Mouse (Mus musculus): ENCODE measurements around the gene Fam181b.
A peak's percentile ranks its signal among the peaks of the same experiment; 100 is the strongest.

Gene Fam181b

GRCm38 (mm10) chr7:93079785-93080730 lies at the start of gene Fam181b:
TSS of gene Fam181b (plus strand) at chr7:93079865.
- DNase-seq (ENCODE audit: low spot score in 2 of 2) = peak; percentile 79 to 80

GRCm38 (mm10) chr7:93037763-93038471 lies 41.7 kb upstream of the Fam181b start:
- peak in 1 of 2 experiments; percentile 8 for DNase-seq (ENCODE audit: low spot score in 2 of 2)

- DNase-seq (ENCODE audit: low spot score in 2 of 2) = no peak
Measured at GRCm38 (mm10) chr7:93038472-93038828, 41.2 kb upstream of the Fam181b start.

- no peak for DNase-seq (ENCODE audit: low spot score in 2 of 2)
Measured at GRCm38 (mm10) chr7:93039542-93039941, 40.1 kb upstream of the Fam181b start.

- DNase-seq (ENCODE audit: low spot score in 2 of 2) = no peak
Measured at GRCm38 (mm10) chr7:93044359-93044758, 35.3 kb upstream of the Fam181b start.

- no peak for DNase-seq (ENCODE audit: low spot score in 2 of 2)
Measured at GRCm38 (mm10) chr7:93044788-93045187, 34.9 kb upstream of the Fam181b start.

- no peak for DNase-seq (ENCODE audit: low spot score in 2 of 2)
Measured at GRCm38 (mm10) chr7:93060831-93061230, 18.8 kb upstream of the Fam181b start.

GRCm38 (mm10) chr7:93061747-93062146 lies 17.9 kb upstream of the Fam181b start:
- DNase-seq (ENCODE audit: low spot score in 2 of 2) = no peak

- DNase-seq (ENCODE audit: low spot score in 2 of 2) = peak; percentile 20 to 31
Measured at GRCm38 (mm10) chr7:93062189-93062588, 17.5 kb upstream of the Fam181b start.

GRCm38 (mm10) chr7:93067464-93068015 lies 12.1 kb upstream of the Fam181b start:
- DNase-seq (ENCODE audit: low spot score in 2 of 2) = no peak

- DNase-seq (ENCODE audit: low spot score in 2 of 2) = no peak
Measured at GRCm38 (mm10) chr7:93076435-93076960, 3.2 kb upstream of the Fam181b start.

- no peak for DNase-seq (ENCODE audit: low spot score in 2 of 2)
Measured at GRCm38 (mm10) chr7:93079420-93079784, 263 bp upstream of the Fam181b start.

GRCm38 (mm10) chr7:93080731-93081430 lies 1.2 kb downstream of the Fam181b start:
- peak in 1 of 2 experiments; percentile 16 for DNase-seq (ENCODE audit: low spot score in 2 of 2)

- DNase-seq (ENCODE audit: low spot score in 2 of 2) = peak; percentile 69 to 80
Measured at GRCm38 (mm10) chr7:93093371-93094058, 13.8 kb downstream of the Fam181b start.

- DNase-seq (ENCODE audit: low spot score in 2 of 2) = peak in 1 of 2 experiments; percentile 60
Measured at GRCm38 (mm10) chr7:93095511-93095910, 15.8 kb downstream of the Fam181b start.

- no peak for DNase-seq (ENCODE audit: low spot score in 2 of 2)
Measured at GRCm38 (mm10) chr7:93104776-93105340, 25.2 kb downstream of the Fam181b start.

- DNase-seq (ENCODE audit: low spot score in 2 of 2) = no peak
Measured at GRCm38 (mm10) chr7:93110370-93110965, 30.8 kb downstream of the Fam181b start.

- DNase-seq (ENCODE audit: low spot score in 2 of 2) = no peak
Measured at GRCm38 (mm10) chr7:93111056-93111455, 31.4 kb downstream of the Fam181b start.

- no peak for DNase-seq (ENCODE audit: low spot score in 2 of 2)
Measured at GRCm38 (mm10) chr7:93117561-93117960, 37.9 kb downstream of the Fam181b start.

- DNase-seq (ENCODE audit: low spot score in 2 of 2) = no peak
Measured at GRCm38 (mm10) chr7:93123936-93124335, 44.3 kb downstream of the Fam181b start.
